Mouse (Mus musculus) heart, embryonic 16.5 days (tissue): ENCODE measurements around the gene Cptp. TPM values are rescaled to one million over a fixed set of nuclear protein-coding genes. Genes with fewer than 3 reads are reported as not detected.

Experiments used
- ATAC-seq: fragments of 200-750 bp; cut with Nextera tagmentation; replicated peaks from 2 replicates; pipeline ENCODE4 v1.8.0; 2017; ENCODE audit warnings: moderate number of reproducible peaks; ENCODE audit not compliant: insufficient read depth, low FRiP score; ENCODE audit errors: extremely low read depth
- H3K27ac ChIP-seq: fragments of 300-500 bp; sonication (generic); 2 replicates; pipeline ENCODE4 v1.5.1; 2014; ENCODE audit warnings: mild to moderate bottlenecking, low read length, control low read depth, moderate library complexity
- H3K27me3 ChIP-seq: fragments of 300-500 bp; sonication (generic); 2 replicates; pipeline ENCODE4 v1.6.1; 2014; ENCODE audit warnings: low read length, mixed read lengths; ENCODE audit not compliant: control insufficient read depth, insufficient read depth
- H3K36me3 ChIP-seq: fragments of 300-500 bp; sonication (generic); 2 replicates; pipeline ENCODE4 v1.6.1; 2014; ENCODE audit not compliant: control insufficient read depth, insufficient read depth
- H3K4me1 ChIP-seq: fragments of 300-500 bp; sonication (generic); 2 replicates; pipeline ENCODE4 v1.6.1; 2014; ENCODE audit warnings: low read length, mixed read lengths; ENCODE audit not compliant: control insufficient read depth, insufficient read depth
- H3K4me2 ChIP-seq: fragments of 300-500 bp; sonication (generic); 2 replicates; pipeline ENCODE4 v1.6.1; 2014; ENCODE audit warnings: low read depth, mild to moderate bottlenecking, control low read depth, low read length
- H3K4me3 ChIP-seq: fragments of 300-500 bp; sonication (generic); 2 replicates; pipeline ENCODE4 v1.5.1; 2014; ENCODE audit warnings: mild to moderate bottlenecking, control low read depth, low read length
- H3K9ac ChIP-seq: fragments of 300-500 bp; sonication (generic); 2 replicates; pipeline ENCODE4 v1.6.1; 2014; ENCODE audit warnings: low read length, control low read depth
- H3K9me3 ChIP-seq: fragments of 300-500 bp; sonication (generic); replicated peaks from 2 replicates; pipeline ENCODE4 v1.6.1; 2016; ENCODE audit warnings: low read length; ENCODE audit not compliant: control insufficient read depth
- WGBS: fragments of 180-500 bp; shearing (Covaris S2); extraction: QIAGEN DNeasy Blood & Tissue Kit; methylation state at CpG from one replicate; pipeline ENCODE4 v1.1.7; 2014; 5-methylcytosine and 5-hydroxymethylcytosine counted together
- polyA plus RNA-seq: library from polyadenylated mRNA; unstranded; fragments of >200 nt; fragmentation: Nextera tagmentation; extraction: Ambion mirVana; gene quantifications from 2 replicates; pipeline ENCODE4 v1.2.1, GENCODE M21; 2015

The Cptp gene
- polyA plus RNA-seq, 1 experiment from 2014 or later, result 9.3 TPM

- Histone ChIP-seq H3K27ac (no peak overlapping the region), H3K4me1 (peaks cover 25% of the 10 kb centered on the region), H3K9ac (no peak overlapping the region), H3K9me3 (no peaks in the 10 kb centered on the region), H3K36me3 (0 out of 2 replicates have a peak, but pooled peaks cover 7% of the 10 kb centered on the region), H3K4me3 (no peak overlapping the region), H3K27me3 (no peaks in the 10 kb centered on the region), H3K4me2 (no peak overlapping the region)
- ATAC-seq, result no peak
- WGBS, result 92% methylated on average over 3 of the region's 3 CpGs
Measured at GRCm38 (mm10) chr4:155849792-155850451, 19.3 kb downstream of the Cptp start.

GRCm38 (mm10) chr4:155849391-155849790, 19.8 kb downstream of the Cptp start:
- no peak overlapping the region for H3K4me3 ChIP-seq
- H3K4me2 ChIP-seq, result no peak overlapping the region
- H3K9me3 ChIP-seq, result no peaks in the 10 kb centered on the region
- no peak overlapping the region for H3K27ac ChIP-seq
- peaks cover 25% of the 10 kb centered on the region for H3K4me1 ChIP-seq
- no peak for ATAC-seq
- 78% methylated on average over 2 of the region's 2 CpGs for WGBS
- H3K36me3 ChIP-seq, result 0 out of 2 replicates have a peak, but pooled peaks cover 1% of the 10 kb centered on the region
- H3K27me3 ChIP-seq, result no peaks in the 10 kb centered on the region
- H3K9ac ChIP-seq, result no peak overlapping the region

- no peaks in the 10 kb centered on the region for H3K9me3 ChIP-seq
- peak overlapping the region; percentile 91 for H3K9ac ChIP-seq
- H3K4me1 ChIP-seq, result peaks cover 25% of the 10 kb centered on the region
- no peaks in the 10 kb centered on the region for H3K27me3 ChIP-seq
- peak overlapping the region; percentile 92 for H3K4me2 ChIP-seq
- H3K27ac ChIP-seq, result no peak overlapping the region
- peak overlapping the region; percentile 77 for H3K4me3 ChIP-seq
- WGBS, result 67% methylated on average over 7 of the region's 7 CpGs
- ATAC-seq, result no peak
- no peaks in the 10 kb centered on the region for H3K36me3 ChIP-seq
Measured at GRCm38 (mm10) chr4:155848434-155849095, 20.7 kb downstream of the Cptp start.

- peak overlapping the region; percentile 91 for H3K9ac ChIP-seq
- peak overlapping the region; percentile 45; the same call in 1 of the 2 replicates for H3K27ac ChIP-seq
- peak; percentile 51 for ATAC-seq
- H3K4me3 ChIP-seq, result peak overlapping the region; percentile 77
- peak overlapping the region; percentile 92 for H3K4me2 ChIP-seq
- peaks cover 25% of the 10 kb centered on the region for H3K4me1 ChIP-seq
- H3K36me3 ChIP-seq, result no peaks in the 10 kb centered on the region
- WGBS, result 2% methylated on average over 63 of the region's 69 CpGs
- no peaks in the 10 kb centered on the region for H3K27me3 ChIP-seq
- H3K9me3 ChIP-seq, result no peaks in the 10 kb centered on the region
Measured at GRCm38 (mm10) chr4:155847591-155848352, 21.5 kb downstream of the Cptp start.

GRCm38 (mm10) chr4:155846871-155847578, 22.2 kb downstream of the Cptp start, which contains the start of gene Dvl1:
Gene Dvl1 (plus strand): TSS chr4:155847402.
- Histone ChIP-seq H3K9ac (peak within 1 kb of the TSS; percentile 91), H3K27ac (peak within 1 kb of the TSS; percentile 45; the same call in 1 of the 2 replicates), H3K4me1 (peaks cover 25% of the 10 kb centered on the region), H3K4me2 (peak within 1 kb of the TSS; percentile 92), H3K9me3 (no peaks in the 10 kb centered on the region), H3K27me3 (no peaks in the 10 kb centered on the region), H3K4me3 (peak within 1 kb of the TSS; percentile 77), H3K36me3 (no peaks in the 10 kb centered on the region)
- ATAC-seq, result peak; percentile 92
- 2% methylated on average over 62 of the region's 65 CpGs for WGBS

GRCm38 (mm10) chr4:155843231-155843630, 26.0 kb downstream of the Cptp start:
- Histone ChIP-seq H3K4me1 (peaks cover 26% of the 10 kb centered on the region), H3K4me3 (no peak overlapping the region), H3K27ac (no peak overlapping the region), H3K4me2 (no peak overlapping the region), H3K27me3 (peaks cover 3% of the 10 kb centered on the region; the same call in 1 of the 2 replicates), H3K9me3 (no peaks in the 10 kb centered on the region), H3K9ac (no peak overlapping the region), H3K36me3 (no peaks in the 10 kb centered on the region)
- 89% methylated on average over 5 of the region's 5 CpGs for WGBS
- ATAC-seq, result no peak

GRCm38 (mm10) chr4:155841651-155842270, 27.5 kb downstream of the Cptp start:
- Histone ChIP-seq H3K4me1 (peaks cover 34% of the 10 kb centered on the region), H3K9ac (no peak overlapping the region), H3K4me2 (peak overlapping the region; percentile 72), H3K36me3 (no peaks in the 10 kb centered on the region), H3K27ac (no peak overlapping the region), H3K4me3 (peak overlapping the region; percentile 52; the same call in 1 of the 2 replicates), H3K27me3 (peaks cover 3% of the 10 kb centered on the region; the same call in 1 of the 2 replicates), H3K9me3 (0 out of 2 replicates have a peak, but pooled peaks cover under 1% of the 10 kb centered on the region)
- 48% methylated on average over 38 of the region's 38 CpGs for WGBS
- no peak for ATAC-seq

GRCm38 (mm10) chr4:155841003-155841454, 28.2 kb downstream of the Cptp start:
- Histone ChIP-seq H3K4me1 (peaks cover 31% of the 10 kb centered on the region), H3K27me3 (peaks cover 3% of the 10 kb centered on the region; the same call in 1 of the 2 replicates), H3K27ac (0 out of 2 replicates have a peak overlapping the region, but pooled peaks have one; percentile 80), H3K9ac (peak overlapping the region; percentile 68), H3K4me2 (peak overlapping the region; percentile 72), H3K9me3 (0 out of 2 replicates have a peak, but pooled peaks cover 2% of the 10 kb centered on the region), H3K4me3 (peak overlapping the region; percentile 52), H3K36me3 (no peaks in the 10 kb centered on the region)
- ATAC-seq, result peak; percentile 4
- under 1% methylated on average over 32 of the region's 32 CpGs for WGBS
